Mouse (Mus musculus) neural tube, embryonic 12.5 days (tissue): Measurements from ENCODE around the gene Clasrp. TPM values are rescaled to one million over a fixed set of nuclear protein-coding genes. Genes with fewer than 3 reads are reported as not detected.

Experiments
- ATAC-seq: fragments of 200-750 bp; cut with Nextera tagmentation; 2 replicates; pipeline ENCODE4 v1.8.0; 2017; ENCODE audit warnings: low read depth, mild to moderate bottlenecking, moderate TSS enrichment, moderate library complexity; ENCODE audit not compliant: low FRiP score
- H3K27ac ChIP-seq: fragments of 300-500 bp; sonication (generic); 2 replicates; pipeline ENCODE4 v1.5.1; 2016
- H3K27me3 ChIP-seq: fragments of 300-500 bp; sonication (generic); replicated peaks from 2 replicates; pipeline ENCODE4 v1.6.1; 2016; ENCODE audit warnings: mild to moderate bottlenecking
- H3K36me3 ChIP-seq: fragments of 300-500 bp; sonication (generic); 2 replicates; pipeline ENCODE4 v1.6.1; 2016; ENCODE audit warnings: mild to moderate bottlenecking
- H3K4me1 ChIP-seq: fragments of 300-500 bp; sonication (generic); 2 replicates; pipeline ENCODE4 v1.6.1; 2016
- H3K4me2 ChIP-seq: fragments of 300-500 bp; sonication (generic); replicated peaks from 2 replicates; pipeline ENCODE4 v1.6.1; 2016; ENCODE audit warnings: mild to moderate bottlenecking
- H3K4me3 ChIP-seq: fragments of 300-500 bp; sonication (generic); 2 replicates; pipeline ENCODE4 v1.5.1; 2016
- H3K9ac ChIP-seq: fragments of 300-500 bp; sonication (generic); 2 replicates; pipeline ENCODE4 v1.6.1; 2016; ENCODE audit warnings: mild to moderate bottlenecking
- H3K9me3 ChIP-seq: fragments of 300-500 bp; sonication (generic); 2 replicates; pipeline ENCODE4 v1.6.1; 2016; ENCODE audit warnings: mild to moderate bottlenecking
- WGBS: fragments of 180-500 bp; shearing (Covaris S2); methylation state at CpG from one replicate; pipeline ENCODE4 v1.1.7; 2016; 5-methylcytosine and 5-hydroxymethylcytosine counted together
- polyA plus RNA-seq: library from polyadenylated mRNA; unstranded; fragments of >200 nt; fragmentation: Nextera tagmentation; extraction: Ambion mirVana; gene quantifications from 2 replicates; pipeline ENCODE4 v1.2.1, GENCODE M21; 2016

Clasrp gene
- polyA plus RNA-seq, 1 experiment from 2014 or later, result 79.0 TPM

- 2% methylated on average over 55 of the region's 57 CpGs for WGBS
- Histone ChIP-seq H3K9me3 (no peaks in the 10 kb centered on the region), H3K27me3 (no peaks in the 10 kb centered on the region), H3K4me3 (peak overlapping the region; percentile 76), H3K4me2 (peak overlapping the region; percentile 97), H3K36me3 (peaks cover 19% of the 10 kb centered on the region), H3K4me1 (no peaks in the 10 kb centered on the region; the same call in 1 of the 2 replicates), H3K9ac (peak overlapping the region; percentile 47), H3K27ac (no peak overlapping the region)
- ATAC-seq, result peak; percentile 87
Observed at GRCm38 (mm10) chr7:19628536-19629360, 24.5 kb upstream of the Clasrp start.

GRCm38 (mm10) chr7:19628192-19628535 is 23.9 kb upstream of the Clasrp start:
- Histone ChIP-seq H3K27me3 (no peaks in the 10 kb centered on the region), H3K4me1 (no peaks in the 10 kb centered on the region; the same call in 1 of the 2 replicates), H3K9me3 (no peaks in the 10 kb centered on the region), H3K36me3 (peaks cover 13% of the 10 kb centered on the region), H3K4me2 (peak overlapping the region; percentile 97), H3K4me3 (peak overlapping the region; percentile 76), H3K9ac (no peak overlapping the region), H3K27ac (no peak overlapping the region)
- WGBS, result 16% methylated on average over 17 of the region's 17 CpGs
- ATAC-seq, result no peak

DNA sequence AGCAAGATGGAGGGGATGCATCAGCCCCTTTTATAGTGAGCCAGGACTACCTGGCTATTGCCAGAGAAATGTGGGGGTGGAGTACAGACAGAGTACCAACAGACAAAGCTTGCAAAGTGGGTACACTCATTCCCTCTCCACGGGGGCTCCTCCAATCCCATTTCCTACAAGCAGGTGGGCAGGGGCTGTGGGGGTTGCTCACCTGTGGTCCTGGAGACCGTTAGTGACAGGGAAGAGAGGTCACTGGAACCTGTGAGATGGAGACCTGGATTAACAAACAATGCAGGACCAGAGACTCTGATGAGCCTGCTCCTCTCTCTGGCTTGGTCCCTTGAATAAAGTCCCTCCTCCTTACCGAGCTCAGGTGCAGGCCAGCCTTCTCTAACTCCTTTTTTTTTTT is 23.4 kb upstream of the Clasrp start:
- Histone ChIP-seq H3K4me2 (peak overlapping the region; percentile 97), H3K9ac (no peak overlapping the region), H3K9me3 (no peaks in the 10 kb centered on the region), H3K4me3 (no peak overlapping the region), H3K27me3 (no peaks in the 10 kb centered on the region), H3K4me1 (no peaks in the 10 kb centered on the region; the same call in 1 of the 2 replicates), H3K36me3 (peaks cover 8% of the 10 kb centered on the region), H3K27ac (no peak overlapping the region)
- no peak for ATAC-seq
- 79% methylated on average over 3 of the region's 3 CpGs for WGBS

GRCm38 (mm10) chr7:19623433-19623832 is 19.1 kb upstream of the Clasrp start:
- H3K27me3 ChIP-seq, result peaks cover 3% of the 10 kb centered on the region; the same call in 1 of the 2 replicates
- no peak overlapping the region for H3K27ac ChIP-seq
- peaks cover 5% of the 10 kb centered on the region; the same call in 1 of the 2 replicates for H3K4me1 ChIP-seq
- H3K9ac ChIP-seq, result no peak overlapping the region
- no peaks in the 10 kb centered on the region for H3K36me3 ChIP-seq
- no peaks in the 10 kb centered on the region for H3K9me3 ChIP-seq
- no peak overlapping the region for H3K4me2 ChIP-seq
- WGBS, result 79% methylated on average over 2 of the region's 2 CpGs
- H3K4me3 ChIP-seq, result no peak overlapping the region
- ATAC-seq, result no peak

- Histone ChIP-seq H3K27ac (no peak overlapping the region), H3K4me3 (no peak overlapping the region), H3K4me2 (no peak overlapping the region), H3K4me1 (peaks cover 5% of the 10 kb centered on the region; the same call in 1 of the 2 replicates), H3K9me3 (no peaks in the 10 kb centered on the region), H3K36me3 (no peaks in the 10 kb centered on the region), H3K9ac (no peak overlapping the region), H3K27me3 (peaks cover 3% of the 10 kb centered on the region; the same call in 1 of the 2 replicates)
- 30% methylated on average over 6 of the region's 6 CpGs for WGBS
- no peak for ATAC-seq
Observed at GRCm38 (mm10) chr7:19622241-19622640, 18.0 kb upstream of the Clasrp start.

- Histone ChIP-seq H3K4me1 (peaks cover 5% of the 10 kb centered on the region; the same call in 1 of the 2 replicates), H3K27me3 (peaks cover 3% of the 10 kb centered on the region; the same call in 1 of the 2 replicates), H3K36me3 (no peaks in the 10 kb centered on the region), H3K4me2 (no peak overlapping the region), H3K27ac (no peak overlapping the region), H3K4me3 (no peak overlapping the region), H3K9me3 (no peaks in the 10 kb centered on the region), H3K9ac (no peak overlapping the region)
- 90% methylated on average over 7 of the region's 7 CpGs for WGBS
- no peak for ATAC-seq
Observed at GRCm38 (mm10) chr7:19620811-19621210, 16.5 kb upstream of the Clasrp start.

DNA sequence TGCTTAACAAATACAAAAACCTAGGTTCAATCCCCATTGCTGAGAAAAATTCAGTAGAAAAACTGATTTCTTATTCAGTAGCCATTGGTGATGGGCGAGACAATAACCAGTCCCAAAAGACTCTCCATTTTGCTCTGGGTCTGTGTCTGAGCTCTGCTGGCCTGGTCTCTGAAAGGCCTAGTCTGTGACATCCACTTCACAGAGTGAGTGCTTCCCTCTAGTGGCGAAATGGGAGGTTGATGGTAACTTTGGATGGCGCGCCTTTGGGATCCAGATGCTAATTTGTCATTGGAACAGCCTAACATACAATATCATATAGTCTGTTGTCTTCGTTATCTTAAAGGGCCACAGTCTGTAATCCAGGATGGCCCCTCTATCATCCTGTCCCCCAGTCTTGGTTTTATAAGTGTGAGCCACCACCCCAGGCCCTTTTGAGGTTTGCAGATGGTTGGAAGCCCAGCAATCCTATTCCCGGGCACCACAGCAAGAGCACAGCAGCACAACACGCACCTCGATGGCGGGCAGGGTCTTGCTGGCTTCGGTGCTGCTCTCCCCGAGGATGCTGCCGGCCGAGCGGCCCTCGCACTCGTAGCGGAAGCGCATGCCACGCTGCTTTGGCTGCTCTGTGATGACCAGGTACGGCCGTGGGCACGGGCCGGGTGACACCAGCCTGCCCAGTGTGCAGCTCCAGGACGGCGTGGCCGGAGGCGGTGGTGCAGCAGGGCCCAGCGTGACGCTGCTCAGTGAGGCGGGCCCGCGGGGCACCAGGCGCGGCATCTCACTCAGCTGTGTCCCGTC is 14.9 kb upstream of the Clasrp start:
- H3K27me3 ChIP-seq, result peaks cover 3% of the 10 kb centered on the region; the same call in 1 of the 2 replicates
- peak; percentile 83 for ATAC-seq
- H3K4me2 ChIP-seq, result peak overlapping the region; percentile 64
- peaks cover 5% of the 10 kb centered on the region; the same call in 1 of the 2 replicates for H3K4me1 ChIP-seq
- 7% methylated on average over 35 of the region's 35 CpGs for WGBS
- H3K36me3 ChIP-seq, result no peaks in the 10 kb centered on the region
- no peaks in the 10 kb centered on the region for H3K9me3 ChIP-seq
- peak overlapping the region; percentile 57 for H3K9ac ChIP-seq
- peak overlapping the region; percentile 36 for H3K4me3 ChIP-seq
- H3K27ac ChIP-seq, result 0 out of 2 replicates have a peak overlapping the region, but pooled peaks have one; percentile 7

DNA sequence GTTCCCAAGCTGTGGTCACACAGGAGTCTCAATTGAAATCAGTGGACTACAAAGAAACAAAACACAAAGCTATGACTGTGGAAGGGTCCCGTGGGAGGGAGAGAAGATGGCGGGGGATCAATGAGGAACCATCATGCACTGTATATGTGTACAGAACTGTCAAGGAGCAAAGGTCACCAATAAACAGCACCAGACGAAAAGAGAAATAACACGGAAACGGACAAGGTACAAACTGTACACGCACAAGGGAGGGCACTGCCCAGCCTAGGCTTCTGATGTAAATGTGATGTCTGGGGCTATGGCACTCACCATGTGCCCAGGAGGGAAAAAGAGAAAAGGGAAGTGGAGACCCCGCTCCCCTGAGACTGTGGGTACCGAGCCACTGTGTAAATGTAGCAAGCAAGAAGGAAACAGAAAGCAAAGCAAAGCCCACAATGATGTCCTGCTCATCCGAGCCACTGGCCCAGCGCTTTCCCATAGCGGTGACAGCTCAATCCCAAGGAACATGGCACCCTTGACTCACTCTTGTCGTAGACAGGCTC is 10.8 kb upstream of the Clasrp start:
- Histone ChIP-seq H3K4me2 (no peak overlapping the region), H3K9me3 (no peaks in the 10 kb centered on the region), H3K27ac (no peak overlapping the region), H3K36me3 (no peaks in the 10 kb centered on the region), H3K4me1 (peaks cover 5% of the 10 kb centered on the region; the same call in 1 of the 2 replicates), H3K4me3 (no peak overlapping the region), H3K9ac (no peak overlapping the region), H3K27me3 (peaks cover 3% of the 10 kb centered on the region; the same call in 1 of the 2 replicates)
- ATAC-seq, result no peak
- WGBS, result 91% methylated on average over 12 of the region's 12 CpGs

- 75% methylated on average over 5 of the region's 5 CpGs for WGBS
- no peak for ATAC-seq
- Histone ChIP-seq H3K36me3 (no peaks in the 10 kb centered on the region), H3K9ac (no peak overlapping the region), H3K4me2 (no peak overlapping the region), H3K4me1 (no peaks in the 10 kb centered on the region), H3K27me3 (no peaks in the 10 kb centered on the region), H3K27ac (no peak overlapping the region), H3K9me3 (no peaks in the 10 kb centered on the region), H3K4me3 (no peak overlapping the region)
Observed at GRCm38 (mm10) chr7:19610969-19611368, 6.7 kb upstream of the Clasrp start.

DNA sequence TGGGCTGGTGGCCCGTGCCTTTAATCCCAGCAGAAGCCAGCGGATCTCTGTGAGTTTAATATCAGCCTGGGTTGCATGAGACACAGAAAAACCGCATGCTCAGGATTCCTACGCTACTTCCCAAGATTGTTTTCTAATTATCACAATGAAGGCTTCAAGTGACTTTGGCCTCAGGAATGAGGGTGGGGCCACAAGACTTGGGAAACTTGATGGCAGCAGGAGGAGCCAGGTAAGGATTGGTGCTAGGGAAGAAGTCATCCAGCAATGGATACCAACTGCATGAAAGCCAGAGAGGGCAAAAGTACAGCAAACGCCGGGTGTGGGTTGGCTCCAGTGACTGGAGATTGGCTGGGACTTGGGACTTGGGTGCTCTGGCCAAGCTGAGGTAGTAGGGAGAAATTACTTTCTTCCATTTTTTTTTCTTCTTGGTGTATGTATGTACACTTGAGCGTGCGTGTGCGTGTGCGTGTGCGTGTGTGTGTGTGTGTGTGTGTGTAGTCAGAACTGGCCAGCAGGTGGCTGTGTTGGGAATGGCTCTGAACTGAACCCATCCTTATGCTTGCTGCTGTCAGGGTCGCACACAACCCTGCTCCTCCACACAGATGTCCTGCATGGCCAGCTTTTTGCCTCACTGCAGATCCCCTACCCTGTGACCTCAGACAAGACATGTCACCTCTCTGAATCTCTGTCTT is 5.5 kb upstream of the Clasrp start:
- 91% methylated on average over 12 of the region's 12 CpGs for WGBS
- H3K4me2 ChIP-seq, result no peak overlapping the region
- H3K9ac ChIP-seq, result no peak overlapping the region
- H3K36me3 ChIP-seq, result no peaks in the 10 kb centered on the region
- ATAC-seq, result no peak
- no peaks in the 10 kb centered on the region for H3K9me3 ChIP-seq
- no peaks in the 10 kb centered on the region for H3K4me1 ChIP-seq
- H3K4me3 ChIP-seq, result no peak overlapping the region
- no peaks in the 10 kb centered on the region for H3K27me3 ChIP-seq
- H3K27ac ChIP-seq, result no peak overlapping the region

- H3K9ac ChIP-seq, result no peak overlapping the region
- no peak for ATAC-seq
- H3K4me1 ChIP-seq, result peaks cover 16% of the 10 kb centered on the region
- 84% methylated on average over 5 of the region's 5 CpGs for WGBS
- no peak overlapping the region for H3K27ac ChIP-seq
- 0 out of 2 replicates have a peak, but pooled peaks cover 3% of the 10 kb centered on the region for H3K36me3 ChIP-seq
- no peak overlapping the region for H3K4me2 ChIP-seq
- H3K27me3 ChIP-seq, result no peaks in the 10 kb centered on the region
- H3K9me3 ChIP-seq, result no peaks in the 10 kb centered on the region
- no peak overlapping the region for H3K4me3 ChIP-seq
Observed at GRCm38 (mm10) chr7:19607291-19607690, 3.0 kb upstream of the Clasrp start.
